ENCODE assay signal across 20 mouse cellular contexts in genomic region chr2:174073156-174073790, GRCm38 (mm10). TPM values are rescaled to one million over a fixed set of nuclear protein-coding genes. Genes with fewer than 3 reads are reported as not detected.
DNase-seq lines count a peak whose midpoint lies in the region; ATAC-seq and TF ChIP-seq lines count a peak whose summit lies in the region.
"Had no signal": no experiment of that assay in that cellular context is flagged by ENCODE, and none has a peak within 500 bp of the region (broad histone marks: within the 10 kb centered on the region; RNA-seq: fewer than 3 reads in every experiment).

No protein-coding gene starts in this region.

- no peak overlapping the region for H3K4me2 ChIP-seq in intestine, embryonic 15.5 days (replicated peaks)
- no peak overlapping the region for H3K4me2 ChIP-seq in intestine, postnatal 0 days (replicated peaks; ENCODE audit: low read depth)
- H3K4me2 ChIP-seq in stomach, embryonic 15.5 days, result no peak overlapping the region
- H3K4me2 ChIP-seq: heart, embryonic 12.5 days; kidney, embryonic 15.5 days; liver, embryonic 12.5 days had no signal

- DNase-seq in adrenal gland, postnatal 14 days, result peak; percentile 30
- DNase-seq in adrenal gland, adult 8-10 months, result no peak
- peak; percentile 66 for DNase-seq in fat pad, adult 2 months (ENCODE audit: extremely low read depth, low read depth, low spot score)
- DNase-seq in natural killer cell, adult 2 months (ENCODE audit: low spot score in 2 of 2), result no peak
- no peak for DNase-seq in lung, adult 18-20 months
- DNase-seq: cerebellum, adult 2 months; heart, postnatal 36 days; right cerebral cortex, postnatal 4 days; thymus, postnatal 14 days had no signal

- H3K9ac ChIP-seq in intestine, embryonic 15.5 days, result no peak overlapping the region
- H3K9ac ChIP-seq in intestine, postnatal 0 days (ENCODE audit: low read depth, low read length), result no peak overlapping the region
- H3K9ac ChIP-seq in stomach, embryonic 15.5 days, result no peak overlapping the region
- H3K9ac ChIP-seq: heart, embryonic 12.5 days; kidney, embryonic 15.5 days; liver, embryonic 12.5 days had no signal

- WGBS in intestine, embryonic 15.5 days, result 58% methylated on average over 5 of the region's 5 CpGs
- 63% methylated on average over 5 of the region's 5 CpGs for WGBS in intestine, postnatal 0 days
- WGBS in stomach, embryonic 15.5 days, result 48% methylated on average over 5 of the region's 5 CpGs

- H3K9me3 ChIP-seq in intestine, embryonic 15.5 days, result no peaks in the 10 kb centered on the region
- no peaks in the 10 kb centered on the region for H3K9me3 ChIP-seq in intestine, postnatal 0 days (ENCODE audit: control insufficient read depth)
- H3K9me3 ChIP-seq in stomach, embryonic 15.5 days, result no peaks in the 10 kb centered on the region
- H3K9me3 ChIP-seq: forebrain, embryonic 10.5 days; heart, embryonic 12.5 days; kidney, embryonic 15.5 days; liver, embryonic 12.5 days; neural tube, embryonic 13.5 days had no signal

- H3K4me1 ChIP-seq in intestine, embryonic 15.5 days (replicated peaks), result peaks cover 11% of the 10 kb centered on the region
- peaks cover 9% of the 10 kb centered on the region for H3K4me1 ChIP-seq in intestine, postnatal 0 days (replicated peaks; ENCODE audit: control insufficient read depth, insufficient read depth, low read length)
- H3K4me1 ChIP-seq in stomach, embryonic 15.5 days, result peaks cover 18% of the 10 kb centered on the region

- no peak for ATAC-seq in intestine, embryonic 15.5 days
- ATAC-seq in intestine, postnatal 0 days, result no peak
- no peak for ATAC-seq in stomach, embryonic 15.5 days (ENCODE audit: insufficient read depth, low FRiP score, low read depth)
- ATAC-seq: inflammation-experienced regulatory T-cells, adult 6 months; liver, embryonic 12.5 days; midbrain, embryonic 16.5 days had no signal

- no peak overlapping the region for H3K4me3 ChIP-seq in intestine, embryonic 15.5 days (replicated peaks)
- no peak overlapping the region for H3K4me3 ChIP-seq in intestine, postnatal 0 days (ENCODE audit: low read depth, low read length)
- H3K4me3 ChIP-seq in stomach, embryonic 15.5 days (replicated peaks), result no peak overlapping the region
- H3K4me3 ChIP-seq: heart, embryonic 12.5 days; kidney, embryonic 15.5 days; layer of hippocampus, adult 2 months; liver, embryonic 12.5 days had no signal

- H3K27ac ChIP-seq in intestine, embryonic 15.5 days, result peak overlapping the region; percentile 46; the same call in 1 of the 2 replicates
- H3K27ac ChIP-seq in intestine, postnatal 0 days (ENCODE audit: low read depth, low read length), result no peak overlapping the region
- H3K27ac ChIP-seq in stomach, embryonic 15.5 days, result peak overlapping the region; percentile 77; the same call in 1 of the 2 replicates
- H3K27ac ChIP-seq: kidney, embryonic 15.5 days; layer of hippocampus, adult 2 months; liver, embryonic 12.5 days had no signal

- no peaks in the 10 kb centered on the region for H3K36me3 ChIP-seq in intestine, embryonic 15.5 days
- H3K36me3 ChIP-seq in intestine, postnatal 0 days (ENCODE audit: control insufficient read depth, insufficient read depth), result no peaks in the 10 kb centered on the region
- H3K36me3 ChIP-seq in stomach, embryonic 15.5 days, result no peaks in the 10 kb centered on the region
- H3K36me3 ChIP-seq: forebrain, embryonic 10.5 days; heart, embryonic 12.5 days; kidney, embryonic 15.5 days; liver, embryonic 12.5 days; neural tube, embryonic 13.5 days had no signal

- no peak for TF ChIP-seq CTCF in intestine, postnatal 0 days (IDR thresholded peaks at IDR 0.05; ENCODE audit: low read depth)

- H3K27me3 ChIP-seq in intestine, embryonic 15.5 days (replicated peaks), result no peaks in the 10 kb centered on the region
- no peaks in the 10 kb centered on the region for H3K27me3 ChIP-seq in intestine, postnatal 0 days (replicated peaks; ENCODE audit: control insufficient read depth, insufficient read depth, low read length)
- no peaks in the 10 kb centered on the region for H3K27me3 ChIP-seq in stomach, embryonic 15.5 days (replicated peaks)
- H3K27me3 ChIP-seq: heart, embryonic 12.5 days; liver, embryonic 12.5 days; neural tube, embryonic 13.5 days had no signal

RNA-seq across cellular contexts. Expression of gene Stx16, which starts 2.8 kb away (rescaled TPM):
- total RNA-seq in adrenal gland, postnatal 14 days (2021), result 33.8 and 37.5 TPM in 2 replicates
- 10 to 100 TPM; 52.0 to 61.3 (median 55.4) TPM for total RNA-seq in adrenal gland, adult 8-10 months (2022)
- polyA plus RNA-seq in intestine, embryonic 15.5 days (2015; fragmentation: Nextera tagmentation; extraction: Ambion mirVana), result 8.5 and 10.6 TPM in 2 replicates
- 4.2 and 5.7 TPM in 2 replicates for polyA plus RNA-seq in intestine, postnatal 0 days (2015; fragmentation: Nextera tagmentation; extraction: Ambion mirVana)
- polyA plus RNA-seq in stomach, embryonic 15.5 days (2015; fragmentation: Nextera tagmentation; extraction: Ambion mirVana), result 12.0 and 12.9 TPM in 2 replicates

RNA-seq across cellular contexts. Expression of gene Npepl1, which starts 36.9 kb away (rescaled TPM):
- total RNA-seq in adrenal gland, postnatal 14 days (2021), result 65.4 and 71.0 TPM in 2 replicates
- total RNA-seq in adrenal gland, adult 8-10 months (2022), result 10 to 100 TPM; 57.3 to 68.1 (median 62.5) TPM
- polyA plus RNA-seq in intestine, embryonic 15.5 days (2015; fragmentation: Nextera tagmentation; extraction: Ambion mirVana), result 52.6 and 54.5 TPM in 2 replicates
- 24.8 and 25.8 TPM in 2 replicates for polyA plus RNA-seq in intestine, postnatal 0 days (2015; fragmentation: Nextera tagmentation; extraction: Ambion mirVana)
- 55.4 and 60.7 TPM in 2 replicates for polyA plus RNA-seq in stomach, embryonic 15.5 days (2015; fragmentation: Nextera tagmentation; extraction: Ambion mirVana)

Comparison
In these comparisons a context has a peak if more than half of its experiments do, and no peak if none do; other contexts are left out.
1. DNase-seq: peak in adrenal gland, postnatal 14 days (single experiment) and fat pad, adult 2 months (single experiment); none in adrenal gland, adult 8-10 months (single experiment), natural killer cell, adult 2 months (0 of 2) and lung, adult 18-20 months (0 of 2).